Mouse (Mus musculus) G1E (cell line): ENCODE measurements around the gene Pdlim5.

ENCODE experiments used
- CTCF ChIP-seq: IDR thresholded peaks from 2 replicates; pipeline ENCODE4 v1.5.1; 2012; ENCODE audit warnings: low read depth, low read length, inconsistent platforms, mixed read lengths
- GATA1 ChIP-seq: IDR thresholded peaks from 2 replicates; pipeline ENCODE4 v1.6.1; 2012; ENCODE audit warnings: borderline replicate concordance, low read length, inconsistent platforms, mixed read lengths
- GATA2 ChIP-seq: IDR thresholded peaks from 2 replicates; pipeline ENCODE4 v1.6.1; 2012; ENCODE audit warnings: low read depth, low read length, inconsistent platforms, borderline replicate concordance
- POLR2AphosphoS5 ChIP-seq: IDR thresholded peaks from 2 replicates; pipeline ENCODE4 v1.6.1; 2012; ENCODE audit warnings: low read depth, low read length, inconsistent platforms; ENCODE audit not compliant: insufficient replicate concordance
- TAL1 ChIP-seq: conservative IDR thresholded peaks from 2 replicates; pipeline ENCODE4 v1.6.1; 2012; ENCODE audit warnings: low read depth, low read length, inconsistent platforms, mixed read lengths

DNA sequence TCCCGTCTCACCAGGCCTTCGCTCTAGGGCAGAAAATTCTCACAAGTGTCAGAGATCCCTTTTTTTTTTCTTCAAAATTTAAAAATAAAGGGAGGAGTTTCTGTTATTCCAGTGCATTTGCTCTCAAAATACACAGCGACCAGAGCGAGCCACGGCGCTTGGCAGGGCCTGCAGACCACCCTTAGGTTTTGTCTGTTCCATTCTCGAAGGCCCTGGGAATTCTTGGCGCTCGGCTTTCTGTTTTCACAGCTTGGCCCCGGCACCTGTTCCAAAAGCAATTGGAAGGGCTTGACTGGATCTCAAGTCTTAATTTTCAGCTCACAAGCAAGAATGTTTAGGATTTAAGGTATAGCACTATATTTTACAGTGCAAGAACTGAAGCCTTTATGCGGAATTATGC lies 186.4 kb downstream of the Pdlim5 start:
- no peak for TF ChIP-seq CTCF
- TF ChIP-seq GATA2 = no peak
- TF ChIP-seq GATA1 = no peak
- TF ChIP-seq POLR2AphosphoS5 = no peak
- no peak for TF ChIP-seq TAL1
